Mouse (Mus musculus) Patski (cell line): ENCODE data around the gene Slc25a12. TPM values are rescaled to one million over a fixed set of nuclear protein-coding genes. Genes with fewer than 3 reads are reported as not detected.

Experiments used
- ATAC-seq: fragments of 100-300 bp; one replicate; pipeline ENCODE4 v1.8.0; 2021
- CTCF ChIA-PET: fragments of 350-600 bp; sonication (Branson Sonifier 250); formaldehyde crosslinking; loops from one replicate; lab custom pipeline; 2022; ENCODE audit warnings: inconsistent platforms; lab: Charles Lee
- POLR2A ChIA-PET: fragments of 350-600 bp; sonication (Branson Sonifier 250); formaldehyde crosslinking; loops from one replicate; lab custom pipeline; 2022; ENCODE audit warnings: antibody characterized with exemption, inconsistent platforms; lab: Charles Lee
- DNase-seq: peaks from one replicate; pipeline ENCODE4 v3.0.0-alpha.2; 2011; ENCODE audit warnings: low read depth, low spot score
- H3K27me3 ChIP-seq: fragments of 371-371 bp; one replicate; pipeline ENCODE4 v1.5.1; 2021
- CTCF ChIP-seq: fragments of 100-300 bp; IDR thresholded peaks from one replicate; pipeline ENCODE4 v1.5.1; 2021
- in situ Hi-C: fragments of 300-500 bp; cut with MboI; formaldehyde crosslinking; loops from 3 replicates; pipeline ENCODE4 v1.11.1; 2018; ENCODE audit warnings: low pct_unique_long_range_greater_than_20kb, mixed read lengths
- polyA plus RNA-seq: library from polyadenylated mRNA; unstranded; gene quantifications from one replicate; pipeline ENCODE4 v1.2.3, GENCODE M21; 2021

The Slc25a12 gene
- polyA plus RNA-seq, 1 experiment from 2014 or later: 78.1 TPM

DNA sequence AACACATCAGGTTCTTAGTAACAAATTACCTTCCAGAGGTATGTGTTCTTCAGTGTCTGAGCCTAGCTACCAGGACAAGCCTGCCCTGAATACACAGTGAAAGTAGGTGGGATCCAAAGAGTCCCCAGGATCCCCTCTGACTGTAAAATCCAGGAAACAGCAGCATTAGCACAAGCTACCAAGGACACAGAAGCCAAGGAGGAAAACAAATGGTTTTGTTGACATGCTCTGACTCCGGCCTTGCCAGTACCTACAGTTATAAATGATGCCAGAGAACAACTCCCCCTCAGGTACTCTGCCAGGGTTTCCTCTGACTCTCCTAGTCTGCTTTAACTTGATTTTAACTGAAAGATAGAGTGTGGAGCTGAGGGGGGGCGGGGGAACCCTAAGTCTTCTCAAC, 18.0 kb downstream of the Slc25a12 start:
- TF ChIP-seq CTCF: no peak
- DNase-seq (no peak), ATAC-seq (no peak)
- POLR2A ChIA-PET: no interaction called here
- CTCF ChIA-PET: interaction anchor here (1.0 kb wide), 1 partner anchor 8 kb away, joined by 3 read pairs; no protein-coding TSS in a partner anchor
- H3K27me3 ChIP-seq: no peaks in the 10 kb centered on the region
- in situ Hi-C loops: no loop called here

GRCm38 (mm10) chr2:71347732-71348490, 19.6 kb downstream of the Slc25a12 start:
- in situ Hi-C loops: no loop called here
- H3K27me3 ChIP-seq: no peaks in the 10 kb centered on the region
- no peak for ATAC-seq
- ChIA-PET CTCF (interaction anchor here (1.0 kb wide), 1 partner anchor 9 kb away, joined by 3 read pairs; no protein-coding TSS in a partner anchor), POLR2A (no interaction called here)
- no peak for DNase-seq
- TF ChIP-seq CTCF: no peak

GRCm38 (mm10) chr2:71347160-71347559, 20.4 kb downstream of the Slc25a12 start:
- ATAC-seq (no peak), DNase-seq (no peak)
- no peak for TF ChIP-seq CTCF
- in situ Hi-C loops: no loop called here
- H3K27me3 ChIP-seq: no peaks in the 10 kb centered on the region
- POLR2A ChIA-PET: no interaction called here
- CTCF ChIA-PET: no interaction called here

GRCm38 (mm10) chr2:71343884-71344640, 23.5 kb downstream of the Slc25a12 start:
- H3K27me3 ChIP-seq: no peaks in the 10 kb centered on the region
- DNase-seq (no peak), ATAC-seq (no peak)
- TF ChIP-seq CTCF: peak; percentile 46
- in situ Hi-C loops: no loop called here
- CTCF ChIA-PET: interaction anchor here (0.8 to 1.0 kb wide), 2 partner anchors 23 to 52 kb away, joined by 3 read pairs; partner anchors contain the start of gene Slc25a12
- POLR2A ChIA-PET: no interaction called here

GRCm38 (mm10) chr2:71340126-71340525, 27.4 kb downstream of the Slc25a12 start:
- TF ChIP-seq CTCF: no peak
- ATAC-seq (no peak), DNase-seq (no peak)
- no peaks in the 10 kb centered on the region for H3K27me3 ChIP-seq
- in situ Hi-C loops: no loop called here
- ChIA-PET CTCF (no interaction called here), POLR2A (no interaction called here)

DNA sequence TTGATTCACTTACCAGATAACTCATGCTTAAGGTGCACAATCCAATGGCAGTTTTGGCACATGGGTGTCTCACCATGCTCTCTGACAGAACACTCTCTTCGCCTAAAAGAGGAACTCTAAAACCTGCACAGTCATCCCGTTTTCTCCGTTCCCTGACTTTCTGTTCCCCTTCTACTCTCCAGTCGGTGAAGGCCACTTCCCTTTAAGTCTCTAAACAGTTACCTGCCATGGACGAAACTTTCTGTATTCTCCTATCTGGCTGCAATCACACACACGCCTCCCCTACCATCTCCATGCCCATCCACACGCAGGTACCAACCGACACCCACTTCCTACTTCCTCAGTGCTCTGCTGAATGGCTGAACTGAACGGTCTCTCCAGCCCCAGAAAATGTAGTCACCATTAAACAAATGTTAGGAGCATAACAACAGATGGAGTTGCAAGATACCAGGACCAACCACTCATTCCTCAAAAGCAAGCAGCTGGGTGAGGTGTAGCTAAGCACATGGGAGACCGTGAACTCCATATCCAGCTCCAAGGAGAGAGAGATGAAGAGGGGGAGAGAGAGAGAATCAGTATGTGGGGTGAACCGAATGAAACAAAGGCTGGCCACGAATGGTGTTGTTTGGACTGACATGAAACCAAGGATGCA, 29.3 kb downstream of the Slc25a12 start:
- ATAC-seq (no peak), DNase-seq (no peak)
- in situ Hi-C loops: no loop called here
- CTCF ChIA-PET: interaction anchor here (0.9 kb wide), 1 partner anchor 10 kb away, joined by 3 read pairs; no protein-coding TSS in a partner anchor
- TF ChIP-seq CTCF: no peak
- POLR2A ChIA-PET: no interaction called here
- H3K27me3 ChIP-seq: no peaks in the 10 kb centered on the region

- ChIA-PET POLR2A (no interaction called here), CTCF (no interaction called here)
- in situ Hi-C loops: no loop called here
- H3K27me3 ChIP-seq: no peaks in the 10 kb centered on the region
- DNase-seq (no peak), ATAC-seq (no peak)
- no peak for TF ChIP-seq CTCF
Observed at GRCm38 (mm10) chr2:71336631-71337030, 30.9 kb downstream of the Slc25a12 start.

- CTCF ChIA-PET: no interaction called here
- in situ Hi-C loops: no loop called here
- ATAC-seq (no peak), DNase-seq (no peak)
- H3K27me3 ChIP-seq: no peaks in the 10 kb centered on the region
- no peak for TF ChIP-seq CTCF
- POLR2A ChIA-PET: no interaction called here
Observed at GRCm38 (mm10) chr2:71336209-71336608, 31.3 kb downstream of the Slc25a12 start.

GRCm38 (mm10) chr2:71333986-71334822, 33.3 kb downstream of the Slc25a12 start:
- no peaks in the 10 kb centered on the region for H3K27me3 ChIP-seq
- CTCF ChIA-PET: no interaction called here
- ATAC-seq (no peak), DNase-seq (no peak)
- POLR2A ChIA-PET: interaction anchor here (0.5 to 0.6 kb wide), 2 partner anchors 23 to 98 kb away, joined by 3 to 4 read pairs; no protein-coding TSS in a partner anchor
- no peak for TF ChIP-seq CTCF
- in situ Hi-C loops: no loop called here

- no peaks in the 10 kb centered on the region for H3K27me3 ChIP-seq
- ChIA-PET POLR2A (no interaction called here), CTCF (no interaction called here)
- in situ Hi-C loops: no loop called here
- DNase-seq (no peak), ATAC-seq (no peak)
- no peak for TF ChIP-seq CTCF
Observed at GRCm38 (mm10) chr2:71329761-71330160, 37.8 kb downstream of the Slc25a12 start.
